9 mouse cellular contexts compared by ENCODE assay signal in the genomic region with DNA sequence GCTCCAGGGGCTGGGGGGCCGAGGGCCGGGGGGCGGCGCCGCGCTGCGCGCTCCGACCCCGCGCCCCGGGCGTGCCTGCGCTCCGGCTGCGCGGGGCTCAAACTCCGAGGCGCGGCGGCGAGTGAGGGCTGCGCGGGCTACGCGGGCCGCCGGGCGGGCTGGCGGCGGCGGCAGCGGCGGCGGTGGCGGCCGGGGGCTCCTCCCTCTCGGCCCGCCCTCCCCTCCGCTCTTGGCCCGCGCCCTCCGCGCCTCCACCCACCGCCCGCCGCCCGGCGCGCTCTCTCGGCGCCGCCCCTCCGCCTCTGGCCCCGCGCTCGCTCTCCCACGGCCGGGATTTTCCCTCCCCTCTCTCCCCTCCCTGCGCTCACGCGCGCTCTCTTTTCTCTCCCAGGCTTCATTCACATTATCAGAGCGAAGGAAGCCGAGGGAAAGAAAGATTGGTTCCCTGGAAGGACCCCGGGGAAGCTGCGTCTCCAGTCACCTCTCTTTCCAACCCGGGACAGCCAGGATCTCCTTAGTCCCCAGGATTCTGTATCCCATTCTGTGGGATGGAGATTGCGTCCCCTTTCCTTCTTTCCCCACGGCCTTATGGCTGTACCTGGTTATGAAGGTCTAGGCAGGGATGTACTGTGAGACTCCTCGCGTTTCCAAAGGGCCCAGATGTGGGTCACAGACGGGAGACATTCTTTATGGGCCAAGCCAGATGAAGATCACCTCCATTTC. TPM values are rescaled to one million over a fixed set of nuclear protein-coding genes. Genes with fewer than 3 reads are reported as not detected.
DNase-seq lines count a peak whose midpoint lies in the region; ATAC-seq and TF ChIP-seq lines count a peak whose summit lies in the region.
"Had no signal": no experiment of that assay in that cellular context is flagged by ENCODE, and none has a peak within 500 bp of the region (broad histone marks: within the 10 kb centered on the region; RNA-seq: fewer than 3 reads in every experiment).

A gene (minus strand): TSS at position 11 of the 723 bp plus-strand sequence.

- H3K36me3 ChIP-seq in hindbrain, postnatal 0 days (ENCODE audit: insufficient read depth, low read length): no peaks in the 10 kb centered on the region; the same call in 1 of the 2 replicates
- no peaks in the 10 kb centered on the region for H3K36me3 ChIP-seq in liver, embryonic 11.5 days (ENCODE audit: control insufficient read depth, insufficient read depth, low read length)

- H3K27me3 ChIP-seq in hindbrain, postnatal 0 days (ENCODE audit: insufficient read depth, low read length): no peaks in the 10 kb centered on the region
- H3K27me3 ChIP-seq in liver, embryonic 11.5 days (replicated peaks; ENCODE audit: control insufficient read depth, insufficient read depth, low read length): peaks cover 87% of the 10 kb centered on the region

- no peak for TF ChIP-seq CTCF in hindbrain, postnatal 0 days (IDR thresholded peaks at IDR 0.05; ENCODE audit: low read depth)

- H3K4me1 ChIP-seq in hindbrain, postnatal 0 days (ENCODE audit: insufficient read depth, low read length): peaks cover 34% of the 10 kb centered on the region
- no peaks in the 10 kb centered on the region; the same call in 1 of the 2 replicates for H3K4me1 ChIP-seq in liver, embryonic 11.5 days (replicated peaks; ENCODE audit: control insufficient read depth, insufficient read depth, low read length)

- no peaks in the 10 kb centered on the region for H3K9me3 ChIP-seq in hindbrain, postnatal 0 days (ENCODE audit: low read length)
- no peaks in the 10 kb centered on the region for H3K9me3 ChIP-seq in liver, embryonic 11.5 days (ENCODE audit: control insufficient read depth, low read length)

- DNase-seq in frontal cortex, postnatal 25 days (ENCODE audit: low spot score in 2 of 2): no peak
- peak; percentile 11 for DNase-seq in urinary bladder, postnatal 25 days (ENCODE audit: low spot score)
- DNase-seq in urinary bladder, adult 2 months (ENCODE audit: low spot score): no peak
- peak; percentile 83 for DNase-seq in hindbrain, postnatal 0 days (ENCODE audit: low spot score)
- no peak for DNase-seq in liver, embryonic 11.5 days (ENCODE audit: low spot score)
- DNase-seq in right cerebral cortex, postnatal 14 days: peak; percentile 65

- peak within 1 kb of the TSS; percentile 77 for H3K4me3 ChIP-seq in hindbrain, postnatal 0 days (ENCODE audit: low read length)
- H3K4me3 ChIP-seq in liver, embryonic 11.5 days (ENCODE audit: low read depth, low read length): peak within 1 kb of the TSS; percentile 53

- 1% methylated on average over 54 of the region's 73 CpGs for WGBS in hindbrain, postnatal 0 days
- under 1% methylated on average over 50 of the region's 73 CpGs for WGBS in liver, embryonic 11.5 days

- ATAC-seq in frontal cortex, adult (ENCODE audit: low TSS enrichment): peak; percentile 21; the same call in 1 of the 2 replicates
- peak; percentile 63 for ATAC-seq in hindbrain, postnatal 0 days
- no peak for ATAC-seq in liver, embryonic 11.5 days (replicated peaks; ENCODE audit: low FRiP score)
- no peak for ATAC-seq in granulocyte monocyte progenitor cell, adult 5-6 weeks (replicated peaks; ENCODE audit: poor library complexity, severe bottlenecking)

- H3K4me2 ChIP-seq in hindbrain, postnatal 0 days (ENCODE audit: low read depth, low read length): peak within 1 kb of the TSS; percentile 60
- H3K4me2 ChIP-seq in liver, embryonic 11.5 days: peak within 1 kb of the TSS; percentile 68

- H3K27ac ChIP-seq in hindbrain, postnatal 0 days: peak within 1 kb of the TSS; percentile 93
- H3K27ac ChIP-seq in liver, embryonic 11.5 days (ENCODE audit: low read depth, low read length): no peak within 1 kb of the TSS

- peak within 1 kb of the TSS; percentile 83 for H3K9ac ChIP-seq in hindbrain, postnatal 0 days (replicated peaks; ENCODE audit: low read length)
- H3K9ac ChIP-seq in liver, embryonic 11.5 days (ENCODE audit: low read depth, low read length): no peak within 1 kb of the TSS

RNA-seq across cellular contexts. Expression of the gene that starts here (rescaled TPM):
- 0.38 and 0.45 TPM in 2 replicates for polyA plus RNA-seq in urinary bladder, adult 2 months (2012; rRNA removed)
- total RNA-seq in hindbrain, postnatal 0 days (2014; rRNA removed): 79.8 and 88.4 TPM in 2 replicates
- polyA plus RNA-seq in hindbrain, postnatal 0 days (2015; fragmentation: Nextera tagmentation; extraction: Ambion mirVana): 43.8 and 46.4 TPM in 2 replicates
- 0.97 and 1.3 TPM in 2 replicates for polyA plus RNA-seq in liver, embryonic 11.5 days (2014; fragmentation: Nextera tagmentation; extraction: Ambion mirVana)
- total RNA-seq in granulocyte monocyte progenitor cell, adult 5-6 weeks (2014; fragmentation: Nextera tagmentation): not detected in 2 replicates
- total RNA-seq in granulocyte monocyte progenitor cell, adult 5-6 weeks (2017): not detected in 2 replicates
- total RNA-seq: CH12.LX had no signal

Comparison
In these comparisons a context has a peak if more than half of its experiments do, and no peak if none do; other contexts are left out.
1. RNA of the gene that starts here (total RNA-seq): 79.8 to 88.4 TPM in hindbrain, postnatal 0 days; not detected in granulocyte monocyte progenitor cell, adult 5-6 weeks; every median in the first group is over 10 times any median in the second.
2. RNA of the gene that starts here (polyA plus RNA-seq): 43.8 to 46.4 TPM in hindbrain, postnatal 0 days; 0.97 to 1.3 TPM in liver, embryonic 11.5 days and 0.38 to 0.45 TPM in urinary bladder, adult 2 months; every median in the first group is over 10 times any median in the second.
3. DNase-seq: peak in urinary bladder, postnatal 25 days (single experiment), hindbrain, postnatal 0 days (single experiment) and right cerebral cortex, postnatal 14 days (single experiment); none in frontal cortex, postnatal 25 days (0 of 2), urinary bladder, adult 2 months (single experiment) and liver, embryonic 11.5 days (single experiment).
4. ATAC-seq: peak in frontal cortex, adult (single experiment) and hindbrain, postnatal 0 days (single experiment); none in liver, embryonic 11.5 days (single experiment) and granulocyte monocyte progenitor cell, adult 5-6 weeks (single experiment).